Mouse (Mus musculus): ENCODE results near the gene Dhx33.

The Dhx33 gene

DNA sequence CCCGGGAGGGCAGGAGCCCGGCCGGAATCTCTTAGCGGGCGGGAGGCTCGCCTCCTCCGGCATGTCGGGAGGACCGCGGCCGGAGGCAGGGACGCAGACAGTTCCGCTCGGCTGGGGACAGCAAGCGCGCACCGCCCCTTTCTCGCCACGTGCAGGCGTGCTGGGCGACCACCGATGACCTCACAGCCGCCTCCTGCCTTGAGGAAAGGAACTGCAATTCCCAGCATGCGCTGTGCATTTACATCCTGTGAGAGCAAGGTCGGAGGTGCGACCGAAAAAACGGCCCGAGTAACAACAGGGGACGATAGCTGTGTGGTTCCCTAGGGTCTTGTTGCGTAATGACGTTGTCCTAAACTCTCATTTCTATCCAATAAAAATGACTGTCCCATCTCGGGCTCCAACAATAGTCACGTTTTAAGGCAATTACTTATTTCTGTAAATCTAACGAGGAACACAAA lies at the start of gene Dhx33:
Gene Dhx33 (minus strand): TSS at position 122 of the 458 bp plus-strand sequence.
- peak; percentile 87 to 94 for DNase-seq (ENCODE audit: low spot score in 2 of 2)

GRCm38 (mm10) chr11:71052554-71052953 lies 48.3 kb upstream of the Dhx33 start:
- no peak for DNase-seq (ENCODE audit: low spot score in 2 of 2)

GRCm38 (mm10) chr11:71039526-71040298 lies 35.5 kb upstream of the Dhx33 start:
- no peak for DNase-seq (ENCODE audit: low spot score in 2 of 2)

DNA sequence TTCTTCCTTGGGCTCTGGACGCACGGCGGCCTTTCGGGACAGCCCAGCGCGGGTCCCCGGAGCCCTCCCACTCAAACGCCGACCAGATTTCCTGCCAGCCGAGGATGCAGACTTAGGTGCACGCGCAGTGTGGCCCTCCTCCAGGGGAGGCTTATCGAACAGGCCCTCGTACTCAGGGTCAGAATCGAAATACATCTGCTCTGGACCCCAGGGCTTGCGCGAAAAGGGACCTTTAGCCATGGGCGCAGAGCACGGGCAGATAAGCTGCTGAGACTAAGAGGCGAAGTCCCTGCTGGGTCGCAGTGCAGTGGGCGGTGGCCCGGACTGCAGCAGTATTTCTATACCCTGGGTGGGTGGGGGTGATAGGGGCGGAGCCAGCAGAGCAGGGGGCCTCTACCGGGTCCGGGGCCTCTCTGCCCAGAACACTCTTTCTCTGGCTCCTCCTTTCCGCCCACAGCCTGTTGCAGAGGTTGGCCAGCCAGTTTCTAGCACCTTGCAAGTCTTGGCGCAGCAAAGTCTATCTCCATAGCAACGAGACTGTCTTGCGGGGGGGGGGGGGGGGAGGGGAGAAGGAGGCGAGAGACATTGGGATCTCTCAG lies 29.0 kb upstream of the Dhx33 start, which contains the start of gene 6330403K07Rik:
Gene 6330403K07Rik (minus strand): TSS at position 351 of the 599 bp plus-strand sequence.
- no peak for DNase-seq (ENCODE audit: low spot score in 2 of 2)

GRCm38 (mm10) chr11:71032491-71033162 lies 28.4 kb upstream of the Dhx33 start:
- DNase-seq (ENCODE audit: low spot score in 2 of 2) = no peak

GRCm38 (mm10) chr11:71032070-71032469 lies 27.8 kb upstream of the Dhx33 start:
- no peak for DNase-seq (ENCODE audit: low spot score in 2 of 2)

DNA sequence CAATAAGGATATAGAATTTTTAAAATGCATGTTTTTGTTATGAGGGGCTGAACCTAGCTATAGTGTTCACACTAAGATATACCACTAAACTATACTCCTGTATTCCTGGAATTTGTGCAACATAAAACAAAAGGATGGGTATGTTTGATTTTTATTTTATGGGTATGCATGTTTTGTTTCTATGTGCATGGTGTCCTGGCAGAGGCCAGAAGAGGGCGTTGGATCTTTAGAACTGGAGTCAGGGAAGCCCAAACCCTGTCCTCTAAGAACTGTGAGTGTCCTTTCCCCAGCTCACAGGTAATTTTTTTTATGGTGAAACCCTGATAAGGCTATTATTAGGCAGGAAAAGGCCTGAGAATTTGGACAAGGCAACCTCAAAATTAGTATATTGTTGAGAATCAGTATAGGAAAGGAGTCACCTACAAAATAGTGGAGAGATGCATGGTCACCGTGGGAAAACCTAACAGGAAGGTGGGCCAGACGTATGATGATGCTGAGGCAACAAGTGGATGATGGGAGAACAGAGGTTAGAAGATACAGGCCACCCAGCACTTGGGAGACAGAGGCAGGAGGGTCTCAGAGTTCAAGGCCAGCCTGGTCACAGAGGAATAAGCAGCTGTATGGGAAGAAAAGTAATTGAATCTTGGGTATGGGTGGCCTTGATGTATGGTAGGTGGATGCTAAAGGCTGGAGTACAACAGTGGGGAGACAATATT lies 25.3 kb upstream of the Dhx33 start:
- no peak for DNase-seq (ENCODE audit: low spot score in 2 of 2)

GRCm38 (mm10) chr11:71028280-71028679 lies 24.0 kb upstream of the Dhx33 start:
- DNase-seq (ENCODE audit: low spot score in 2 of 2) = no peak

DNA sequence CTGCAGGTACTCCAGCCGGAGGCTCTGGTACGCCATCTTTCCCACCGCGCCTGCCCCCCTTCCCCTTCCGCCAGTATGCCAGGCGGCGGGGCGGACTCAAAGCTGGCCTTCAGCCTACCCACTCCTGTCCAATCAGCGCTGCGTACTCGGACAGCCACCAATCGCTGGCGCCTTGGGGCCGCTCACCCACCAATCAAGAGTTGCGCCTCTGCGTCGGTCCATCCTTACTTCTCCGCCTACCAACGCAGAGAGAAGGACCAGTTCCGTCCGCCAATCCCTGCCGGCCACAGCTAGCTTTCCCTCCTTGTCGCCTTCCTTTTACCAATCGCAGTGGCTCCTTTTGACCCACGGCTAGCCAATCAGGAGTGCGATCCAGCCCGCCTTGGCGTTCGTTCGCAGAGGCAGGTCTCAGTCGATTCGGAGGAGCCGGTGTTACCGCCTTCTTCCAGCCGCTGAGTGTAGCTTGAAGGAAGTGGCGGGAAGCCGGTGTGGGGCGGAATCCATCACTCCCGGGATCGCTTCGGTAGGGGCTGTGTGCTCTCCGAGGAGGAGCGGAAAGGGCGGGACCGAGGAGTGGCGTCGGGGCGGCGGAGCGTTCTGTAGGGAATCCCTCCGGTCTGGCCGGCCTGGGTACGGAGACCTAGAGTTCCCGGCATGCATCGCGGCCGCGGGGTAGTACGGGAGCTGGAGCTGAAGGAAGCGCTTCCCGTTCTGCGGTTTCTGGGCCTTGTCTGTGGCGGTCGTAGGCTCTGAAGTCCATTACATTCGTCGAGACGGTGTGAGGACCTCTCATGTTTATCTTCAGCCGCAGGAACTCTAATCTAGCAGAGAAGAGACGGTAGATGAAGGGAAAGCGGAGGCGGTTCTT lies 15.2 kb upstream of the Dhx33 start, which contains the start of the genes Mis12 and Derl2:
Gene Mis12 (plus strand): TSS at position 411 of the 868 bp plus-strand sequence.
Gene Derl2 (minus strand): TSS at position 641 of the 868 bp plus-strand sequence.
- peak; percentile 94 to 97 for DNase-seq (ENCODE audit: low spot score in 2 of 2)

DNA sequence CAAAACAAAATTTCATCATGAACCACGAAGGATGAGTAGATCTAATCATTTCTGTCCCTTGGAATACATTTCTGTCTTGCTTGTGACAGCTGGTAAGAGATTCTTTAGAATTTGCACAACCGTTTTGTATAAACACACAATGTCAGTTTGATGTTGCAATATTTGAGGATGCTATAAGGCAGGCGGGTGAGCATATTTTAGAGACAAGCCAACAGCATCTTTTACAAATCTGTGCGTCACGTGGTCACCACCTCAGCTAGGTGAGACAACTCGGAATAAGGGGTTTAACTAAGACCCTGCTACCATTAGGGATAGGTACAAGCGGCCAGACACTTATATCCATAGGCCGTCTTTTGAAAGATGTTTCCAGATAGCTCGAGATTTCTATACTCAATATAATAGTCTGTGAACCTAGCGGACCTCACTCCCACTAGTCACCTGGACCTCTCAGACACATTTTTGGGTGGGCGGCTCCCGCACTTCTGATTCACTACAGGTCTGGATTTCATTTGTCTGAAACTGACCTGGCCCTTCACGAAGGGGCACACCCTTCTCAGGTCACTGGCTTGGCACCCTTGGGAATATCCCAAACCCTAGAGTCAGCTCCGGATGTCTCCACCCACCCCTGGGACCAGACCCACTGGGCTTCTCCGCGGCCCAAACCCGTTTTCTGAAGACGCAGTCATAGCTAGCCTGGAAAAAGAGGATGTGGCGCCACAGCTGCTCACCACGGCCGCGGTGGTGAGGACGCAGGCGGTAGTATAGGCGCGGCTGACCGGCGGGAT lies 14.4 kb upstream of the Dhx33 start:
- no peak for DNase-seq (ENCODE audit: low spot score in 2 of 2)

DNA sequence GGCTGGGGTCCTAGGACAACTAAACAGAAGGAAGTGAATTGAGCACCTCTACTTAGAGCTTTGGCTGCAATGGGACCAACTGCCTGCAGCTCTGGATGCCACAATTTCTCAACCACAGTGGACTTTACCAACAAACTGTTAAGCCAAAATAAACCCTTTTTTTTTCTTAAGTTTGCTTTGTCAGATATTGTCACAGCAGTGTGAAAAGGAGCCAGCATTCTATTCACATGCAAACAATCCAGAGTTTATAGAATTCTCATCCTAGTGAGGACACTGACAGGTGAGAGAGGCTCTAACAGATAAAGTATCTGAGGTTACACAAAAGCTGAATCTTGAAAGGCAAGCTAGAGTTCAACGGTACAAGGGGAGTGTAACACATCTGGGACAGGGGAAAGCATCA lies 12.8 kb upstream of the Dhx33 start:
- DNase-seq (ENCODE audit: low spot score in 2 of 2) = no peak

DNA sequence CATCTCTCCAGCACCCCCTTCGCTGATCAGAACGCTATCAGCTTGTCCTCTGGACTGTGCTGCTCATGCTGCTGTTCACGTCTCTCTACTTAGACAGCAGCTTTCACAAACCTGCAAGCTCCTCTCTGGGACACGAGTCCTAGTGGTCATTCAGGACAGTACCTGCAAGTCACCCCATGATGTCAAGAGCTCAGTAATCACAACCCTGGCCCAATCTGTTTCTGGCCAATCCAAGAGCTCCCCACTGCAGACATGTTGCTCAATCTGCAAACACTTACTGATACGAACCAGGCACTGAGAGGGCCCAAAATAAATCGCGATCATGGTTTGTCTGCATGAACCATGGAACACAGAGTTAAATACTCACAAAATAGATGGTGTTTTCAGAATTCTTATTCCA lies 8.5 kb upstream of the Dhx33 start:
- no peak for DNase-seq (ENCODE audit: low spot score in 2 of 2)

DNA sequence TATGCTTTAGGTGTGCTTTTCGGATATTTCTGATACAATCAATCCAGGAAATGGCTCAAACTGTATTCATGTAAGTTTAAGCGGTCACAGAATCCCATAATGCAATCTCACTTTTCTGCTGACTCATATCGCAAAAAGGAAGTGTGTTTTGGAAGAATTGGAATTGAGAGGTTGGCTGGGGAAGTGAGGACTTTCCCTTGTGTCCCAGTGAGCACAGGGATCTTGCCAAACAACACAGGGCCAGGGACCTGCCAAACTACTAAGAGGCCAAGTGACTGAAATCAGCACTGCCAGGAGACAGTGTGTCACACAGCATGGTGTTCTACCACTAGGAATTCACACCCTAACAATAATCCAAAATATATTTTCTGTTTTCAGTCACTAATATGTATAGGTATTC lies 4.1 kb upstream of the Dhx33 start:
- no peak for DNase-seq (ENCODE audit: low spot score in 2 of 2)

GRCm38 (mm10) chr11:71007831-71008230 lies 3.6 kb upstream of the Dhx33 start:
- no peak for DNase-seq (ENCODE audit: low spot score in 2 of 2)

- no peak for DNase-seq (ENCODE audit: low spot score in 2 of 2)
Observed at GRCm38 (mm10) chr11:71007026-71007425, 2.8 kb upstream of the Dhx33 start.

DNA sequence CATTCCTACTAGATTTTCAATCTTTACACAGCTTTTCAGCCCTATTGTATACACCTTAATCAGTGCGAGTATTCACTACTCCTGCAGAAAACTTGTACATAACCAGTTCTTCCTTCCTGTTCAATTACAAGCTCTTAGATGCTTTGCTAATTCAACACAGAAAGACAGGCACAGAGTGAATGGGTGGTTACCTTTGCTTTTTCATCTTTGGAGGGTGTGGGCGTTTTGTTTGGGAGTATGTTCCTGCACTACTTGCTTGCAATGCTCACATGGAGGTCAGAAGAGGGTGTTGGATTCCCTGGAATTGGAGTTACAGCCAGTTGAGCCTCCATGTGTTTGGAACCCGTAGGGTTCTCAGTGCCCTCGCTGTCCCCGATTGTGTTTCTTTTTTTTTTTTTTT lies 809 bp upstream of the Dhx33 start:
- no peak for DNase-seq (ENCODE audit: low spot score in 2 of 2)

- peak in 1 of 2 experiments; percentile 62 for DNase-seq (ENCODE audit: low spot score in 2 of 2)
Observed at GRCm38 (mm10) chr11:71003611-71004315, 474 bp downstream of the Dhx33 start.

DNA sequence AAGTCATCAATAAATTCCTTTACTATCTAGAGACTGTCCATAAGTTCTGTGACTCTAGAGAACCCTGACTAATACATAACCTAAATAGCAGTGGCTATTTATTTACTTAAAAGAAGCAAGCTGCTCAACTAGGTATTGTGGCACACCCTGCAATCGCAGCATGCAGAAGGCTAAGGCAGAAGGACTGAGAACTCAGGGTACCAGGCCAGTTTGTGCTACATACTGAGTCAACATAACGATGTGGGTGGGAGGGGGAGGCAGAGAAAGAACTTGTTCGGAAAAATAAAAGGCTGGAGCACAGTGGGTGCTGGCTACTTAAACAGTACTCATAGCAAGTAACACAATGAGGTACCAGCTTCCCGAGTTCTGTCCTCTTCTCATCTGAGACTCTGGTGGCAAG lies 3.1 kb downstream of the Dhx33 start:
- DNase-seq (ENCODE audit: low spot score in 2 of 2) = no peak

- peak; percentile 94 to 97 for DNase-seq (ENCODE audit: low spot score in 2 of 2)
Observed at GRCm38 (mm10) chr11:70982557-70983228, 21.5 kb downstream of the Dhx33 start, which contains the start of gene C1qbp. Gene C1qbp (minus strand): TSS chr11:70983026.
